Mouse (Mus musculus) ES-Bruce4 (cell line): ENCODE measurements around the gene Dpp6.

Source experiments
- CTCF ChIP-seq: IDR thresholded peaks from one replicate; pipeline ENCODE4 v1.8.1; 2011; ENCODE audit warnings: low read depth, low read length
- EP300 ChIP-seq: IDR thresholded peaks from 2 replicates; pipeline ENCODE4 v1.6.1; 2011; ENCODE audit warnings: low read depth, low read length; ENCODE audit not compliant: insufficient read depth
- POLR2A ChIP-seq: IDR thresholded peaks from one replicate; pipeline ENCODE4 v1.8.1; 2011; ENCODE audit warnings: low read length; ENCODE audit not compliant: insufficient read depth

DNA sequence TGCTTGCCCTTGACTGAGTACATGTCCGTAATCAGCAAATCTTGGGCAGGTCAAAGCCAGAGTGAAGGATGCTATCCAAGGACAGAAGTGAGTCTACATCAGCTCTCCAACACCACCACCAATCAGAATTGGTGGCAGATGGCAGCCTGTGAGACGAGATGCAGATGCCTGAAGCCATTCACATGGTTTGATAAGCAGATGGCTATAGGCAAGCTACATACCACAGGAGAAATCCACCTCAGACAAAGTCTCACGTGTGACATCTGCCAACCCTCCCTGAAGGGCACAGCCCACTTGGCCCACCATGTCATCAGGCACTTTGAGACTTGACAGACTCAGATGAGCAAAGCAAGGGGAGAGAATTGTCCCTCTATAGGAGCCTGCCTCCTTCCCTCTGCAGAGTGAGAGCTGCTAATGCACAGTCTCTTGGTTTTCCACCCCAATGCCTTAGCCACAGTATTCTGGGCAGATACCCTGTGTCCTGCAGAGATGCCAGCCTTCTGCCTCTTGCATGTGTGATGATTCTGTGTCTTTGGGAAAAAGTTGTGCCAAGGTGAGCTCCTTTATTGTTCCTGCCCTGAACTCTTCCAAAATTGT, 607.6 kb downstream of the Dpp6 start:
- no peak for TF ChIP-seq POLR2A
- TF ChIP-seq CTCF = no peak
- no peak for TF ChIP-seq EP300
